Mouse (Mus musculus) heart, embryonic 10.5 days (tissue): ENCODE results near the gene Mettl14. TPM values are rescaled to one million over a fixed set of nuclear protein-coding genes. Genes with fewer than 3 reads are reported as not detected.

Source experiments
- DNase-seq: peaks from one replicate; pipeline ENCODE4 v3.0.0-alpha.2; 2017; ENCODE audit warnings: low spot score
- H3K27ac ChIP-seq: fragments of 300-500 bp; sonication (generic); 2 replicates; pipeline ENCODE4 v1.5.1; 2016; ENCODE audit warnings: mild to moderate bottlenecking
- H3K27me3 ChIP-seq: fragments of 300-500 bp; sonication (generic); 2 replicates; pipeline ENCODE4 v1.6.1; 2016; ENCODE audit warnings: mild to moderate bottlenecking; ENCODE audit not compliant: poor library complexity, insufficient read depth, severe bottlenecking
- H3K36me3 ChIP-seq: fragments of 300-500 bp; sonication (generic); 2 replicates; pipeline ENCODE4 v1.6.1; 2016; ENCODE audit warnings: mild to moderate bottlenecking, moderate library complexity
- H3K4me1 ChIP-seq: fragments of 300-500 bp; sonication (generic); 2 replicates; pipeline ENCODE4 v1.6.1; 2016; ENCODE audit warnings: mild to moderate bottlenecking
- H3K4me3 ChIP-seq: fragments of 300-500 bp; sonication (generic); 2 replicates; pipeline ENCODE4 v1.5.1; 2016; ENCODE audit warnings: mild to moderate bottlenecking, moderate library complexity
- H3K9me3 ChIP-seq: fragments of 300-500 bp; sonication (generic); 2 replicates; pipeline ENCODE4 v1.6.1; 2016; ENCODE audit warnings: mild to moderate bottlenecking, moderate library complexity
- WGBS: fragments of 180-500 bp; shearing (Covaris S2); methylation state at CpG from one replicate; pipeline ENCODE4 v1.1.7; 2016; 5-methylcytosine and 5-hydroxymethylcytosine counted together
- polyA plus RNA-seq: library from polyadenylated mRNA; unstranded; fragments of >200 nt; fragmentation: Nextera tagmentation; extraction: Ambion mirVana; gene quantifications from 2 replicates; pipeline ENCODE4 v1.2.1, GENCODE M21; 2016

Mettl14 gene
- polyA plus RNA-seq: 22.6 and 23.5 TPM in 2 replicates

DNA sequence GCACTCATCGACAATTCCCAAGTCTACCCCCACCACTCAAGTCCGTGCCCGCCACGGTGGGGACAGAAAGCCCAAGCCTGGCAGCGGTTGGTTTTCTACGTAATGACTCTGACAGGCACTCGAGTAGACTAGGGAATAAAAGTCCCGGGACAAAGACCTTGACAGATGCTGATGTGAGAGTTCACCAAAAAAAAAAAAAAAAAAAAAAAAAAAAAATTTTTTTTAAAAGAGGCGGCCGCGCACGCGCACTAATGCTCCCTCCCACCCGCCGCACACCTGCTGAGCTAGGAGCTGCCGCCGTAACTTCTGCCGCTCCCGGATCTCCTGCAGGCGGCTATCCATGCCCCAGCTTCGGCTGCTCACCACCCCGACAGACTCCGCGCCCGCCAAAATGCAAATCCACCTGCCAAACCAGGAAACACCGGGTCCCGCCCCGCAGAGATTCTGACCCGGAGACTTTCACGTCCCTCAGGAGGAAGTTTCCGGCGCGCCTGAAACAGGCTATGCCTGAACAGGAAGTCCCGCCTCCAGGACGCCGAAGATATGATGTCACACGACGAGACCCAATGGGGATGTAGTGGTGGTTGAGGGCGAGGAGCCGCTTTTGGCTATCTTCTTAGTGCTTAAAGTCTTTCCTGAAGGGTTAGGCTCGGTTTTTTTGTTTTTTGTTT lies at the start of gene Mettl14:
Gene Mettl14, minus strand, starts transcription at position 623 of the 671 bp plus-strand sequence.
- Histone ChIP-seq H3K4me3 (peak within 1 kb of the TSS; percentile 85), H3K36me3 (peaks cover 15% of the 10 kb centered on the region), H3K27me3 (no peaks in the 10 kb centered on the region), H3K27ac (peak within 1 kb of the TSS; percentile 95), H3K4me1 (peaks cover 13% of the 10 kb centered on the region), H3K9me3 (no peaks in the 10 kb centered on the region)
- WGBS: under 1% methylated on average over 41 of the region's 41 CpGs
- DNase-seq: peak; percentile 99

GRCm38 (mm10) chr3:123433362-123433761 lies 47.5 kb upstream of the Mettl14 start:
- Histone ChIP-seq H3K36me3 (no peaks in the 10 kb centered on the region), H3K9me3 (no peaks in the 10 kb centered on the region), H3K27ac (no peak overlapping the region), H3K4me3 (no peak overlapping the region), H3K27me3 (no peaks in the 10 kb centered on the region), H3K4me1 (no peaks in the 10 kb centered on the region)
- no peak for DNase-seq
- 73% methylated on average over 3 of the region's 3 CpGs for WGBS

DNA sequence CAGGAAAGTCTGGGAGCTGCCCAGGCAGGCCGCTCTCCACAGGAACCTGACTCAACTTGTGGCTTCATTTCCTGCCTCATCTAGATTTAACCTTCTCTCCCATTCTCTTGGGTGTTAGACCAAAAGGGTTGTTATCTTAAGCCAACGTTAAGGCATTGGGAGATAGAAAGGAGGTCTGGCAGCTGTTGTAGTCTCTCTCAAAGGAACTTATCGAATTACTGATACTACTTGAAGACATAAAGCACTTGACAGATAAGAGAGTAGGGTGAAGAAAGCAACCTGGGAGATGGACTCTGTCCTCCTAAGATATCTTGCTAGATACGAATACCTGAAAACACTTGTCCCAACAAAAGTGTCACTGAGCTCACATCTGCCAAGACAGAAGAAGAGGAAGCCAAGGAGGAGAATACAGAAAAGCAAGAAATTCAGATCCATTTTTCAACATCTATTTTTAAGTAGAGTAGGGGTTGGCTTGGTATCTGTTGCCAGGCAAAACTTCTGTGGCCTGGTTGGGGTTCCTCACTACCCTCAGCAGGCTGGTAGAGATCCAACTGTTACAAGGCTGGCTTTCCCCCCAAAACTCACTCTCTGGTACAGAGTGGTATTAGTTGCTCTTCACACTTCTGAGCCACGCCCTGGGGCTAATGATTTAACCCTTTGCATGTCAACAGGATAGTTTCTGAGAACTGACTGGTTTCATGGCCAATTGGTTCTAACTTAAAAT lies 46.2 kb upstream of the Mettl14 start:
- H3K4me3 ChIP-seq: no peak overlapping the region
- H3K4me1 ChIP-seq: no peaks in the 10 kb centered on the region
- no peaks in the 10 kb centered on the region for H3K9me3 ChIP-seq
- no peaks in the 10 kb centered on the region for H3K27me3 ChIP-seq
- 20% methylated on average over 5 of the region's 5 CpGs for WGBS
- H3K36me3 ChIP-seq: no peaks in the 10 kb centered on the region
- DNase-seq: no peak
- H3K27ac ChIP-seq: no peak overlapping the region

- Histone ChIP-seq H3K4me1 (no peaks in the 10 kb centered on the region), H3K4me3 (no peak overlapping the region), H3K36me3 (no peaks in the 10 kb centered on the region), H3K9me3 (no peaks in the 10 kb centered on the region), H3K27ac (no peak overlapping the region), H3K27me3 (no peaks in the 10 kb centered on the region)
- DNase-seq: no peak
- 77% methylated on average over 22 of the region's 22 CpGs for WGBS
These were observed 43.9 kb upstream of the Mettl14 start for GRCm38 (mm10) chr3:123429597-123430458.

GRCm38 (mm10) chr3:123428005-123428404 lies 42.1 kb upstream of the Mettl14 start:
- DNase-seq: no peak
- Histone ChIP-seq H3K27ac (no peak overlapping the region), H3K4me1 (no peaks in the 10 kb centered on the region), H3K27me3 (no peaks in the 10 kb centered on the region), H3K9me3 (no peaks in the 10 kb centered on the region; the same call in 1 of the 2 replicates), H3K4me3 (no peak overlapping the region), H3K36me3 (no peaks in the 10 kb centered on the region)
- 75% methylated on average over 4 of the region's 4 CpGs for WGBS

DNA sequence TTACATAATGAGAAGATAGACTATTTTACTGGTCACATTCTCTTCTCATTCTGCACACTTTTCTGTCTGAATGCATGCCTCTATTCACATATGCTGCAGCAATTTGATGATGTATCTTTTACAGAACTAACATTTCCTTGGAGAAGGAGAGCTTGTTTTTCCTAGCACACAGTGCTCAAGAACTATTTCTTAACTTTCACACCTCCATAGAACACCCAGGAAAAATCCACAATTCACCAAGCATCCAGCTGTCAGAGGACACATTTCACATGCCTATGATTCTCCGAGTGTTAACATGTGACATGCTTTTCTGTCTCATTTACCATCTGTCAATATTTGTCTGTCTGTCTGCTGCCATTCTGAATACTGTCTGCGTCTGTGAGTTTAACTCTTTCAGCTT lies 39.7 kb upstream of the Mettl14 start:
- Histone ChIP-seq H3K36me3 (no peaks in the 10 kb centered on the region), H3K27ac (no peak overlapping the region), H3K4me1 (no peaks in the 10 kb centered on the region), H3K9me3 (no peaks in the 10 kb centered on the region; the same call in 1 of the 2 replicates), H3K4me3 (no peak overlapping the region), H3K27me3 (no peaks in the 10 kb centered on the region)
- DNase-seq: no peak
- 77% methylated on average over 2 of the region's 2 CpGs for WGBS

DNA sequence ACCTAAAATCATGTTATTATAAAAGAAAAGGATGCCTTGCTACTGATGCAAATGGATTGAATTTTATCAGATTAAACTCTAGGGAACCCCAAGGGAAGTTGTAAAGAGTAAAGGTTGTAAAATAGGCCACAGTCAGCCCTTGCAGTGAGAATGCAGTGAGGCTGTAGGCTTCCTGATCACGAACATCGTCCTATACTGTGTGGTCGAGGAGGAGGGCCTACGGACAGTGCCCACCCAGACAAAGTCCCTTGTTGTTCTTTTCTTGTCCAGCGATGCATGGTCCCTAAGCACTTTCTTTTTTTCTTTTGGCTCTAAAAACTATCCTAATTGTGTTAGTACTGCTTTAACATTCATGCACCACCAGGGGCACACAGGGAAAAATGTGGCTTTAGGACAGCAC lies 27.3 kb upstream of the Mettl14 start:
- no peak overlapping the region for H3K4me3 ChIP-seq
- no peaks in the 10 kb centered on the region for H3K36me3 ChIP-seq
- no peaks in the 10 kb centered on the region for H3K9me3 ChIP-seq
- no peak for DNase-seq
- H3K27ac ChIP-seq: no peak overlapping the region
- H3K27me3 ChIP-seq: no peaks in the 10 kb centered on the region
- WGBS: 73% methylated on average over 5 of the region's 5 CpGs
- H3K4me1 ChIP-seq: no peaks in the 10 kb centered on the region

DNA sequence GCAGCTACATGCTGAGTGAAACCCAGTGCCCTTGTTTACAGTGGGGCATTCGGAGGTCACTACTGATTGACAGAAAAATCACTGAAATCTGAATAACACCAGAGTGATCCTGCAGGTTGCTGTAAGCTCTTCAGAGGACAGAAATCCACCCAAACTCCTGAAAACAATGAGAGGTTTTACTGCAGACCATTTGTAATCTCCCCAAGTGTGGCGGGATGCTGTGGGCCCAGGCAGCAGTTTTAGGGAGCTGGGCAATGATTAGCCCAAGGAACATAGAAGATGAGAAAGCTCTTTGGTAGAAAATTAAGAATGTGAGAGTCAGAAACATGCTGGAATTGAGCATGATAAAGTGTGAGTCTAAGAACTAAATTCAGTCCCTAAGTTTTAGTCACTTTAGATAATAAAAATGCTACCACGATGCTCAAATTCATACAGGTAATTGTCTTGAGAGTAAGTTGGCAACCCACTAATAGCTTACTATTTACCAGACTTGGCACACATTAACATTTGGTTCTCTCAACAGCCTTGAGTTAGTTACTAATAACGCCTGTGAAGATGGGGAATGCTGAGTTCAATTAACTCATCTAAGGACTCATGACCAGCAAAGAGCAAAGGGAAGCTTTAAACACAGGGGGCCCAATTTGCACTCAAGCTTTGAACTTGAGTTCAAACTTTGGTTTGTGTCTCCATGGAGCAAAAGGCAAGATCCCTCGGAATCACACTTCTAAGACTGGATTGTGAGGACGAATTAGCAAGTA lies 26.1 kb upstream of the Mettl14 start:
- Histone ChIP-seq H3K27me3 (no peaks in the 10 kb centered on the region), H3K36me3 (no peaks in the 10 kb centered on the region), H3K4me1 (no peaks in the 10 kb centered on the region), H3K9me3 (no peaks in the 10 kb centered on the region), H3K27ac (no peak overlapping the region), H3K4me3 (no peak overlapping the region)
- no peak for DNase-seq
- 69% methylated on average over 6 of the region's 6 CpGs for WGBS

DNA sequence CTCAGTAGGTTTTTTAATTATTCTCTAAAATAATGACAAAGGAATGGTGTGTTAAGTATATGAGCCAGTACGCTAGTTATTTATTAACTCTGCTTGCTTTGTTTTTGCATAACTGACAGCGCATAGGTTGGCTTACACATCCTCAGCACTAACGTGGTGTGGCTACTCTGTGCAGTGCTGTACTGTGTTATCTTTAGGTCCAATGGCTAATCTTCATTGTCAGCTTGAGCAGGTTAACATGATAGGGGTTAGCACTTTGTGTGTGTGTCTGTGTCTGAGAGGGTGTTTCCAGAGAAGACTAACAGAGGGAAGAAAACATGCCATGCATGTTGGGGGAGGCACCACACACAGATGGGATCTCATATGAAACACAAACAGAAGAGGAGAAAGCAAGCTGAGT lies 19.0 kb upstream of the Mettl14 start:
- no peak for DNase-seq
- WGBS: 71% methylated on average over 3 of the region's 3 CpGs
- no peaks in the 10 kb centered on the region for H3K4me1 ChIP-seq
- H3K27ac ChIP-seq: no peak overlapping the region
- H3K9me3 ChIP-seq: no peaks in the 10 kb centered on the region
- H3K4me3 ChIP-seq: no peak overlapping the region
- no peaks in the 10 kb centered on the region for H3K27me3 ChIP-seq
- no peaks in the 10 kb centered on the region for H3K36me3 ChIP-seq

GRCm38 (mm10) chr3:123397562-123398481 lies 11.9 kb upstream of the Mettl14 start:
- no peak overlapping the region for H3K27ac ChIP-seq
- no peaks in the 10 kb centered on the region for H3K4me1 ChIP-seq
- no peaks in the 10 kb centered on the region for H3K9me3 ChIP-seq
- no peak overlapping the region for H3K4me3 ChIP-seq
- no peaks in the 10 kb centered on the region for H3K36me3 ChIP-seq
- H3K27me3 ChIP-seq: no peaks in the 10 kb centered on the region
- 72% methylated on average over 9 of the region's 9 CpGs for WGBS
- DNase-seq: no peak

GRCm38 (mm10) chr3:123395611-123396010 lies 9.7 kb upstream of the Mettl14 start:
- WGBS: 80% methylated on average over 5 of the region's 5 CpGs
- Histone ChIP-seq H3K27me3 (no peaks in the 10 kb centered on the region), H3K27ac (no peak overlapping the region), H3K36me3 (no peaks in the 10 kb centered on the region), H3K9me3 (no peaks in the 10 kb centered on the region), H3K4me1 (no peaks in the 10 kb centered on the region), H3K4me3 (no peak overlapping the region)
- DNase-seq: no peak

- H3K27me3 ChIP-seq: no peaks in the 10 kb centered on the region
- no peak for DNase-seq
- no peaks in the 10 kb centered on the region for H3K9me3 ChIP-seq
- H3K4me3 ChIP-seq: no peak overlapping the region
- H3K27ac ChIP-seq: no peak overlapping the region
- H3K4me1 ChIP-seq: no peaks in the 10 kb centered on the region
- H3K36me3 ChIP-seq: no peaks in the 10 kb centered on the region
- WGBS: 76% methylated on average over 4 of the region's 4 CpGs
These were observed 5.3 kb upstream of the Mettl14 start for GRCm38 (mm10) chr3:123391180-123391579.
